Mouse (Mus musculus): ENCODE measurements at regions not wholly inside any gene's neighbourhood (a gene's known extent, or its start where the extent isn't known, plus 50 kb on each side); places are given as distances from the start of the nearest gene placed in this dataset.

DNA sequence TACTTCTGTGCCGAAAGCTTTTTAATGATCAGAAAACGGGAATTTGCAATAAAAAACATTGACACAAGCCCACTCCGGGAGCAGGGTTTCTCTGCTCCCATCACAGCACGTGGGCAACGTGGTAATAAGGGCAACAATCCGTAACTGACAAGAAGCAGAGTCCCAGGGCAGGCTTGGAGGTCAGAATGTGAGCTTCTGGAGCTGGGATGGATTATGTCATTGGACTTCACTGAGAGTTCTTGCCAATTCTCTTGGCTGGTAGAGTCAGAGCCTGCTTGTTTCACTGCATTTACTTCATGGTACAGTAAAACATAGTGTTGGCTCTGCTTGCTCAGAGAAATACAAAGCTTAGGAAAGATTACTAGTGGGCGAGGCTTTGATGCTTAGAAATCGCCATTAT lies 252.7 kb downstream of the Lmo4 start:
- ATAC-seq (replicated peaks; ENCODE audit: low read depth, poor library complexity, severe bottlenecking) = no peak

DNA sequence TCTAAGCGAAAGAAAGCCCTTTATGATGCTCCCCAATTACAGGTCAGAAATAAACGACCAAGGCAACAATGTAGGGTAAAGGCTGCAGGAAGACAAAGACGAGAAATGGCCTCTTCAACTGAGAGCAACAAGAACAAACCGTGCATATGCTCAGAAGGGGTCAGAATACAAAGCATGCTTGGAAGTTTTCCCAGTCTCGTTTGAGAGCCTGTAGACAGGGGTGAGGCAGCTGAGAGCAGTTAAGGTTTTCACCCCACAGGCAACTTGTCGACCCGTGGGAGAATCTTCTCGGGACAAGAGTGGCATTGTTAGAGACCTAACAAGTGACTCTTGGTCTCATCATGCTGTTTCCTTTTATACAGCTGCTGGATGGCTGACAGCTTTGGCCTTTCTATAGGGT lies 255.4 kb downstream of the Lmo4 start:
- no peak for ATAC-seq (replicated peaks; ENCODE audit: low read depth, poor library complexity, severe bottlenecking)

DNA sequence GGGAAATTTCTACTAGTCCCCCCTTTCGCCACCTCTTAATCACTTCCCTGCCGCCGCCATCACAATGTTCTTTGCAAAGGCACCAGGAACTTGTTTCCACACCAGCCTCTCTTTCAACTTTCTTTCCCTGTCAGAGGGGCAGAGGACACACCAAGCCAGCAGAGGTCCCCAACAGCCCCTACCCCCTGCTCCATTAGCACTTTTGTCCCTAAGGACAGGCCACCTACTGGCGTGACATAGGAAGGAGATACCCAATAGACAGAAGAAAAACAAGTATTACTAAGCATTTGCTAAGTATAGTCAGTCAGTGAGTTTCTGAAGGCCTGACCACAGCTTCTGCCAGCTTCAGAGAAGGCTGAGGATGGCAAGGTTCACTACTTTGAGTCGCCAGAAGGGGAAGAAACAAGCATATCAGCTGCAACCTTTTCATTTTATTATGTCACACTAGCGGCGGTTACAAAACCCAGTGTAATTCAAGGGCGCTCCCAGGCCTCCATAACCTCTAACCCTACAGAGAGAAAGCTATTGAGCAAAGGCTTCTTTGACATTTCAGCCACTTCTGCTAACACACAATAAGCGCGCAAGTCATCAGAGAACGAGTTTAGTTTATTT lies 255.9 kb downstream of the Lmo4 start:
- ATAC-seq (replicated peaks; ENCODE audit: low read depth, poor library complexity, severe bottlenecking) = peak; percentile 45

- ATAC-seq (replicated peaks; ENCODE audit: low read depth, poor library complexity, severe bottlenecking) = no peak
These were observed 257.1 kb downstream of the Lmo4 start for GRCm38 (mm10) chr3:143947938-143948267.

DNA sequence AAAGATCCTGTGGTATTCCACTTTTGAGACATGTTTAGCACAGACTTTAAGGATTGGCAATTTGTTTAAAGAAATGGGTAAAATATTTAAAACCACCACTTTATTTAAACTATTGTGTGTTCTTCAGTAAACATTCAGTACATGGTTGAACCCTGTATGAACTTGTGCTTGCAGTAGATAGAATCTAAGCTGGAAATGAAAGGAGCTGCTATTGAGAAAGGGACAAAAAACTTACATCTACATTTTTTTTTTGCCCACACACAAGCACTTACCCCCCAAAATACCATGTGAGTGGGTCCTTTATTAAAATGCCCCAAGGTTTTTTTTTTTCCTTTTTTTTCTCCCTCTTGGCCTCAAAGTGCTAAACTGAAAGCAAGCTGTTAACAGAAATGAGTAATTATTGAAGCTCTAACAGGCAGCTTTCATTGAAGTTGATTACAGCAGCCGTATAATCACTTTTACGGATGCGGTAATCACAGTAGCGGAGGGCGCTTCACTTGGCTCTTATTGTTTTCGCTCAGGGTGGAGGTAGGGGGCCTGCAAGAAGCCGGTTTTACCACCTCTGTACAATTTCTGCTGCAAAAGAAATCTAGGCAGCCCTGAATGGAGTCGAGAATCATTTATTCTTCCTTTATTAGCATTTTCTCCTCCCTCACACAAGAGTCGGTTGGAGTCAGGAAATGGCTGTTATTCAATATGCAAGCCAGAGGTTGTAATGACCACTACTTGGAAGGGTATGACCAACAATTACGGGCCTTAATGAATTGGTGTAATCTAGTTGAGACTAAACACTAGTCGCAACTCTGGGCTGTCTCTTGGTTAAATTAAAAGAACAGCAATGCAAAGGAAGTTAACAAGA lies 257.7 kb downstream of the Lmo4 start:
- ATAC-seq (replicated peaks; ENCODE audit: low read depth, poor library complexity, severe bottlenecking) = no peak

DNA sequence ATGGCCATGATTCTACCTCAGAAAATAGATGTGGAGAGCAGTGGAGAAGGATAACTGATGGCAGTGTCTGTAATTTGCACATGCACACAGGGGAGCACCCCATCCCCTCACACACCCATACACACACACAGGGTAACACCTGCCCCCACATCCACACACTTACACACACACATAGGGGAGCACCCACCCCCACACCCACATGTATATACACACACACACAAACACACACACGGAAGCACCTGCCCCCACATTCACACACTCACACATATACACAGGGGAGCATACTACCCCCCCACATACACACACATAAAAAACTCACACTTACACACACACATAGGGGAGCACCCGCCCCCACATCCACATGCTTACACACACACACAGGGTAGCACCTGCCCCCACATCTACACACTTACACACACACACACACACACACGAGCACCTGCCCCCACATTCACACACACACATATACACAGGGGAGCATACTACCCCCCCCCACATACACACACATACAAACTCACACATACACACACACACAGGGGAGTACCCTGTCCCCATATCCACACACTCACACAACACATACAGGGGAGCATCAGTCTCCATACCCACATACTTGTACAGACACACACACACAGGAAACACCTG lies 265.8 kb downstream of the Lmo4 start:
- ATAC-seq (replicated peaks; ENCODE audit: low read depth, poor library complexity, severe bottlenecking) = no peak

- ATAC-seq (replicated peaks; ENCODE audit: low read depth, poor library complexity, severe bottlenecking) = peak; percentile 58; the same call in 1 of the 2 replicates
These were observed 279.7 kb downstream of the Lmo4 start for GRCm38 (mm10) chr3:143925322-143925721.

- no peak for ATAC-seq (replicated peaks; ENCODE audit: low read depth, poor library complexity, severe bottlenecking)
These were observed 285.3 kb downstream of the Lmo4 start for GRCm38 (mm10) chr3:143919744-143920143.

- ATAC-seq (replicated peaks; ENCODE audit: low read depth, poor library complexity, severe bottlenecking) = peak; percentile 87
These were observed 290.4 kb downstream of the Lmo4 start for GRCm38 (mm10) chr3:143914341-143915217.

- ATAC-seq (replicated peaks; ENCODE audit: low read depth, poor library complexity, severe bottlenecking) = no peak
These were observed 291.9 kb downstream of the Lmo4 start for GRCm38 (mm10) chr3:143913044-143913574.

DNA sequence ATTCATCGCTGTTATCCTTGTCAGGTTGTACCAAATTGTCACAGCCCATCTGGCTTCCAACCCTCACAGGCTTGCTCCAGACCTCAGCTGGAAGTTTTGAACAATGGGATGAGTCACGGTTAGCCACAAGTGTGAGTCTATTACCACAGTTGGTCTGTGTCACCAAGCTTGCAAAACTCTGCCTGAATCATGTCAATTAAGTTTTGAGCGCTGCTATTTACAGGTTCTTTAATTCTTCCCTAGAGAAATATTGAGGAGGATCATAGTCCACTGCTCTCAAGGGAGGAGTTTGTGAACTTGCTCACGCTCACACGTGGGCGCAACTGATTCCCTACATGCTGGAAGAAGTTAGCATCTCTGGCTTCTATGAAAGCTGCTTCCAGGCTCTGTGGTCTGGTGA lies 292.6 kb downstream of the Lmo4 start:
- ATAC-seq (replicated peaks; ENCODE audit: low read depth, poor library complexity, severe bottlenecking) = peak; percentile 58

GRCm38 (mm10) chr3:143909341-143909740 lies 295.7 kb downstream of the Lmo4 start:
- no peak for ATAC-seq (replicated peaks; ENCODE audit: low read depth, poor library complexity, severe bottlenecking)

- no peak for ATAC-seq (replicated peaks; ENCODE audit: low read depth, poor library complexity, severe bottlenecking)
These were observed 301.6 kb downstream of the Lmo4 start for GRCm38 (mm10) chr3:143903421-143903820.

DNA sequence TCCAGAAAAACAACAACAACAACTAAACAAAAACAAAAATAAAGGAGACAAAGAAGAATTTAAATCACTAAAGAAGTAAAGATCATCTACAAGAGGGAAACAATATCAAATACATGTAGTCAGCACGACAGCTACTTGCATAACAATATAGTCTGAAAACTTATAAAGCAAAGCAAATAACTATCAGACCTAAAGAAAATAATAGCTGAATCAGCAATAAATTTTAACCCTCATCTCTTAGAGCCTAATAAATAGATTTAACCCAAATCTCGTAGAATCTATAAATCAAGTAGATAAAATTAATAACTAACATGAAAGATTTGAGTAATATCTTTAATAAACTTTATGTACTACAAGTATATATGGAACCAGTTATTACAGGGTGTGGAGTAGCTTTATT lies 324.2 kb downstream of the Lmo4 start:
- ATAC-seq (replicated peaks; ENCODE audit: low read depth, poor library complexity, severe bottlenecking) = no peak

DNA sequence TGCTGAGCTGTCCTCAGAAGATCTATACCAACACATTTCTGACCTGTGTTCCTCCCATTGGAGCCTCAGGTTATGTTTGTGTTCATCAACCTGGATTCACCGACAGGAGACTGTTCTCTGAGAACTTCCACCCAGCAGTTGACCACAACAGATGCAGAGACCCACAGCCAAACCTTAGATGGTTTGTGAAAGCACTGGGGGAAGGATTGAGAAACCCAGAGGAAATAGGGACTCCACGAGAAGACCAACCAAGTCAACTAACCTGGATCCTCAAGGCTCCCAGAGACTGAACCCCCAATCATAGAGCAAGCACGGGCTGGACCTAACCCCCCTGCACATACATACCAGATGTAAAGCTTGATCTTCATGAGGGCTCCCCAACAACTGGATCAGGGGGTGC lies 331.1 kb downstream of the Lmo4 start:
- 0 out of 2 replicates have a peak, but pooled peaks have one; percentile 45 for ATAC-seq (replicated peaks; ENCODE audit: low read depth, poor library complexity, severe bottlenecking)

- no peak for ATAC-seq (replicated peaks; ENCODE audit: low read depth, poor library complexity, severe bottlenecking)
These were observed 338.5 kb downstream of the Lmo4 start for GRCm38 (mm10) chr3:143866521-143866920.

DNA sequence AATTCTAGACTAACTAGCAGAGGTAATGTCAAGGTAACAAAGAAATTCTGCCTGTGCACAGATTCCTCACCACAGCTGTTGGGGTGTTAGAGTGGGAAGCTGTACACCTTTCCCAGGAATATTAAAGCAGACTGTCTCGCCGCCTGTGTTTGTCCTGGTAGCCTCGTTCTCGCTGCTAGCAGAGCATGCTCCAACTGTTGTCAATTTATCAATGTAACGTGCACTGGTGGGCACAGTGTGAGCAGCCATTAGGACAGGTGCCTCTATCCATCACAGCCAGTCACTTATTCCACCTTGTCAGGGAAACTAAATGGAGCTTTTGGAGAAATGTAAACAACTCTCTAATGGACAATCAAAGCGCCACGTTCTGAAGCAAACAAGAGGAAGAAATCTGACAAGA lies 339.4 kb downstream of the Lmo4 start:
- no peak for ATAC-seq (replicated peaks; ENCODE audit: low read depth, poor library complexity, severe bottlenecking)

- no peak for ATAC-seq (replicated peaks; ENCODE audit: low read depth, poor library complexity, severe bottlenecking)
These were observed 340.5 kb downstream of the Lmo4 start for GRCm38 (mm10) chr3:143864490-143864889.

GRCm38 (mm10) chr3:143862531-143862930 lies 342.5 kb downstream of the Lmo4 start:
- no peak for ATAC-seq (replicated peaks; ENCODE audit: low read depth, poor library complexity, severe bottlenecking)

DNA sequence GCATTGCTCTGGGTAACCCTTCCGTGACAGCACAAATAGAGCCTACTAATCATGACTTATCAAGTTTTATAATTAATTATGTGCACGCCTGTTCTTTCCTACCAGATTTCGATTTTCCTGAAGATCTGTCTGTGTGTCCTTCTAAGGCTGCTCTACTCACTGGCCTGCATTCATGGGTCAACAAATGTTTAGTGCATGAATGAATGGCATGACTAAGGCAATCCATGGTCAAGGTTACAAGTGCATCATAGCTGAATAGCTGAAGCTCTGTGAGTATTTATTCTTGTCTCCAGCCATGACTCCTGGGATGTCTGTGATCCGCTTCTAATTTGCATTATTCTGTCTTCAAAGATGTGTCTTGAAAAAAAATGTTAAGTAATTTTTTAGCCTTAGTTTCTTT lies 343.2 kb downstream of the Lmo4 start:
- ATAC-seq (replicated peaks; ENCODE audit: low read depth, poor library complexity, severe bottlenecking) = no peak

All from common myeloid progenitor, adult 5-6 weeks (primary cell).